Mouse (Mus musculus): ENCODE data around the gene Epha3. TPM values are rescaled to one million over a fixed set of nuclear protein-coding genes. Genes with fewer than 3 reads are reported as not detected.

The Epha3 gene
- polyA plus RNA-seq, 1 experiment from 2014 or later = 12.0 TPM

- Histone ChIP-seq H3K27me3 (replicated peaks; ENCODE audit: control insufficient read depth, insufficient read depth, low read length) (no peaks in the 10 kb centered on the region), H3K36me3 (ENCODE audit: control insufficient read depth, insufficient read depth, low read length) (no peaks in the 10 kb centered on the region), H3K4me1 (replicated peaks; ENCODE audit: control insufficient read depth, insufficient read depth, low read length) (no peaks in the 10 kb centered on the region), H3K9me3 (ENCODE audit: control insufficient read depth, low read length) (no peaks in the 10 kb centered on the region), H3K4me2 (no peak overlapping the region), H3K4me3 (ENCODE audit: low read depth, low read length) (no peak overlapping the region), H3K27ac (ENCODE audit: low read depth, low read length) (no peak overlapping the region), H3K9ac (ENCODE audit: low read depth, low read length) (no peak overlapping the region)
- DNase-seq (ENCODE audit: low spot score) (no peak), ATAC-seq (replicated peaks; ENCODE audit: low FRiP score) (no peak)
- 56% methylated on average over 1 of the region's 1 CpGs for WGBS
Measured at GRCm38 (mm10) chr16:63777811-63778210, 86.2 kb downstream of the Epha3 start.

- 82% methylated on average over 3 of the region's 3 CpGs for WGBS
- Histone ChIP-seq H3K27me3 (replicated peaks; ENCODE audit: control insufficient read depth, insufficient read depth, low read length) (no peaks in the 10 kb centered on the region), H3K27ac (ENCODE audit: low read depth, low read length) (no peak overlapping the region), H3K4me1 (replicated peaks; ENCODE audit: control insufficient read depth, insufficient read depth, low read length) (no peaks in the 10 kb centered on the region), H3K4me3 (ENCODE audit: low read depth, low read length) (no peak overlapping the region), H3K36me3 (ENCODE audit: control insufficient read depth, insufficient read depth, low read length) (no peaks in the 10 kb centered on the region), H3K4me2 (no peak overlapping the region), H3K9me3 (ENCODE audit: control insufficient read depth, low read length) (no peaks in the 10 kb centered on the region), H3K9ac (ENCODE audit: low read depth, low read length) (no peak overlapping the region)
- no peak for DNase-seq (ENCODE audit: low spot score)
- no peak for ATAC-seq (replicated peaks; ENCODE audit: low FRiP score)
Measured at GRCm38 (mm10) chr16:63772566-63772965, 91.4 kb downstream of the Epha3 start.

- H3K36me3 ChIP-seq (ENCODE audit: control insufficient read depth, insufficient read depth, low read length) = no peaks in the 10 kb centered on the region
Measured at GRCm38 (mm10) chr16:63767589-63767988, 96.4 kb downstream of the Epha3 start.

GRCm38 (mm10) chr16:63761177-63761576 is 102.8 kb downstream of the Epha3 start:
- Histone ChIP-seq H3K4me1 (replicated peaks; ENCODE audit: control insufficient read depth, insufficient read depth, low read length) (no peaks in the 10 kb centered on the region), H3K27ac (ENCODE audit: low read depth, low read length) (no peak overlapping the region), H3K27me3 (replicated peaks; ENCODE audit: control insufficient read depth, insufficient read depth, low read length) (no peaks in the 10 kb centered on the region), H3K9ac (ENCODE audit: low read depth, low read length) (no peak overlapping the region), H3K4me3 (ENCODE audit: low read depth, low read length) (no peak overlapping the region), H3K36me3 (ENCODE audit: control insufficient read depth, insufficient read depth, low read length) (no peaks in the 10 kb centered on the region), H3K4me2 (no peak overlapping the region), H3K9me3 (ENCODE audit: control insufficient read depth, low read length) (no peaks in the 10 kb centered on the region)
- 78% methylated on average over 4 of the region's 4 CpGs for WGBS
- no peak for DNase-seq (ENCODE audit: low spot score)
- ATAC-seq (replicated peaks; ENCODE audit: low FRiP score) = no peak

More at GRCm38 (mm10) chr16:63767589-63767988, 96.4 kb downstream of the Epha3 start:
- 75% methylated on average over 5 of the region's 5 CpGs for WGBS
- Histone ChIP-seq H3K4me1 (replicated peaks; ENCODE audit: control insufficient read depth, insufficient read depth, low read length) (no peaks in the 10 kb centered on the region), H3K9ac (ENCODE audit: low read depth, low read length) (no peak overlapping the region), H3K9me3 (ENCODE audit: control insufficient read depth, low read length) (no peaks in the 10 kb centered on the region), H3K27ac (ENCODE audit: low read depth, low read length) (no peak overlapping the region), H3K4me3 (ENCODE audit: low read depth, low read length) (no peak overlapping the region), H3K27me3 (replicated peaks; ENCODE audit: control insufficient read depth, insufficient read depth, low read length) (no peaks in the 10 kb centered on the region), H3K4me2 (no peak overlapping the region)
- ATAC-seq (replicated peaks; ENCODE audit: low FRiP score) (no peak), DNase-seq (ENCODE audit: low spot score) (no peak)

- WGBS = 48% methylated on average over 2 of the region's 2 CpGs
- no peaks in the 10 kb centered on the region for H3K27me3 ChIP-seq (replicated peaks; ENCODE audit: control insufficient read depth, insufficient read depth, low read length)
- ATAC-seq (replicated peaks; ENCODE audit: low FRiP score) = no peak
Measured at GRCm38 (mm10) chr16:63760112-63760511, 103.9 kb downstream of the Epha3 start.

GRCm38 (mm10) chr16:63753052-63753451 is 110.9 kb downstream of the Epha3 start:
- ATAC-seq (replicated peaks; ENCODE audit: low FRiP score) (no peak), DNase-seq (ENCODE audit: low spot score) (no peak)
- Histone ChIP-seq H3K4me2 (no peak overlapping the region), H3K27ac (ENCODE audit: low read depth, low read length) (no peak overlapping the region), H3K4me1 (replicated peaks; ENCODE audit: control insufficient read depth, insufficient read depth, low read length) (no peaks in the 10 kb centered on the region), H3K36me3 (ENCODE audit: control insufficient read depth, insufficient read depth, low read length) (no peaks in the 10 kb centered on the region), H3K9me3 (ENCODE audit: control insufficient read depth, low read length) (no peaks in the 10 kb centered on the region), H3K9ac (ENCODE audit: low read depth, low read length) (no peak overlapping the region), H3K4me3 (ENCODE audit: low read depth, low read length) (no peak overlapping the region), H3K27me3 (replicated peaks; ENCODE audit: control insufficient read depth, insufficient read depth, low read length) (no peaks in the 10 kb centered on the region)
- 18% methylated on average over 3 of the region's 3 CpGs for WGBS

More at GRCm38 (mm10) chr16:63760112-63760511, 103.9 kb downstream of the Epha3 start:
- Histone ChIP-seq H3K4me1 (replicated peaks; ENCODE audit: control insufficient read depth, insufficient read depth, low read length) (no peaks in the 10 kb centered on the region), H3K4me2 (no peak overlapping the region), H3K27ac (ENCODE audit: low read depth, low read length) (no peak overlapping the region), H3K4me3 (ENCODE audit: low read depth, low read length) (no peak overlapping the region), H3K9me3 (ENCODE audit: control insufficient read depth, low read length) (no peaks in the 10 kb centered on the region), H3K36me3 (ENCODE audit: control insufficient read depth, insufficient read depth, low read length) (no peaks in the 10 kb centered on the region), H3K9ac (ENCODE audit: low read depth, low read length) (no peak overlapping the region)
- no peak for DNase-seq (ENCODE audit: low spot score)

- H3K4me1 ChIP-seq (replicated peaks; ENCODE audit: control insufficient read depth, insufficient read depth, low read length) = no peaks in the 10 kb centered on the region
- no peak for ATAC-seq (replicated peaks; ENCODE audit: low FRiP score)
- H3K4me3 ChIP-seq (ENCODE audit: low read depth, low read length) = no peak overlapping the region
- 70% methylated on average over 2 of the region's 2 CpGs for WGBS
- H3K27me3 ChIP-seq (replicated peaks; ENCODE audit: control insufficient read depth, insufficient read depth, low read length) = no peaks in the 10 kb centered on the region
- no peak overlapping the region for H3K9ac ChIP-seq (ENCODE audit: low read depth, low read length)
- no peaks in the 10 kb centered on the region for H3K9me3 ChIP-seq (ENCODE audit: control insufficient read depth, low read length)
- no peaks in the 10 kb centered on the region for H3K36me3 ChIP-seq (ENCODE audit: control insufficient read depth, insufficient read depth, low read length)
- no peak overlapping the region for H3K4me2 ChIP-seq
- no peak for DNase-seq (ENCODE audit: low spot score)
- H3K27ac ChIP-seq (ENCODE audit: low read depth, low read length) = no peak overlapping the region
Measured at GRCm38 (mm10) chr16:63747817-63748216, 116.2 kb downstream of the Epha3 start.

GRCm38 (mm10) chr16:63745465-63745864 is 118.5 kb downstream of the Epha3 start:
- Histone ChIP-seq H3K4me2 (no peak overlapping the region), H3K36me3 (ENCODE audit: control insufficient read depth, insufficient read depth, low read length) (no peaks in the 10 kb centered on the region), H3K4me3 (ENCODE audit: low read depth, low read length) (no peak overlapping the region), H3K27me3 (replicated peaks; ENCODE audit: control insufficient read depth, insufficient read depth, low read length) (no peaks in the 10 kb centered on the region), H3K4me1 (replicated peaks; ENCODE audit: control insufficient read depth, insufficient read depth, low read length) (no peaks in the 10 kb centered on the region), H3K9me3 (ENCODE audit: control insufficient read depth, low read length) (no peaks in the 10 kb centered on the region), H3K9ac (ENCODE audit: low read depth, low read length) (no peak overlapping the region), H3K27ac (ENCODE audit: low read depth, low read length) (no peak overlapping the region)
- 77% methylated on average over 5 of the region's 5 CpGs for WGBS
- no peak for DNase-seq (ENCODE audit: low spot score)
- ATAC-seq (replicated peaks; ENCODE audit: low FRiP score) = no peak

- no peaks in the 10 kb centered on the region for H3K27me3 ChIP-seq (replicated peaks; ENCODE audit: control insufficient read depth, insufficient read depth, low read length)
- DNase-seq (ENCODE audit: low spot score) (no peak), ATAC-seq (replicated peaks; ENCODE audit: low FRiP score) (no peak)
- no peaks in the 10 kb centered on the region for H3K4me1 ChIP-seq (replicated peaks; ENCODE audit: control insufficient read depth, insufficient read depth, low read length)
- no peak overlapping the region for H3K4me2 ChIP-seq
- 56% methylated on average over 9 of the region's 9 CpGs for WGBS
- H3K27ac ChIP-seq (ENCODE audit: low read depth, low read length) = no peak overlapping the region
- H3K36me3 ChIP-seq (ENCODE audit: control insufficient read depth, insufficient read depth, low read length) = no peaks in the 10 kb centered on the region
- H3K9me3 ChIP-seq (ENCODE audit: control insufficient read depth, low read length) = no peaks in the 10 kb centered on the region
- H3K9ac ChIP-seq (ENCODE audit: low read depth, low read length) = no peak overlapping the region
- H3K4me3 ChIP-seq (ENCODE audit: low read depth, low read length) = no peak overlapping the region
Measured at GRCm38 (mm10) chr16:63743208-63743854, 120.6 kb downstream of the Epha3 start.

Data from liver, embryonic 11.5 days (tissue).